Mouse (Mus musculus) intestine, postnatal 0 days (tissue): ENCODE results near the gene Baz1a. TPM values are rescaled to one million over a fixed set of nuclear protein-coding genes. Genes with fewer than 3 reads are reported as not detected.
A peak's percentile ranks its signal among the peaks of the same experiment; 100 is the strongest.

Source experiments
- ATAC-seq: fragments of 200-750 bp; cut with Nextera tagmentation; 2 replicates; pipeline ENCODE4 v1.8.0; 2017; ENCODE audit warnings: mild to moderate bottlenecking, moderate TSS enrichment, moderate library complexity
- H3K27ac ChIP-seq: fragments of 300-500 bp; sonication (generic); 2 replicates; pipeline ENCODE4 v1.5.1; 2014; ENCODE audit warnings: mild to moderate bottlenecking, low read depth, low read length, moderate library complexity
- H3K27me3 ChIP-seq: fragments of 300-500 bp; sonication (generic); replicated peaks from 2 replicates; pipeline ENCODE4 v1.6.1; 2014; ENCODE audit warnings: low read length, mixed read lengths; ENCODE audit not compliant: control insufficient read depth, insufficient read depth
- H3K36me3 ChIP-seq: fragments of 300-500 bp; sonication (generic); 2 replicates; pipeline ENCODE4 v1.6.1; 2014; ENCODE audit warnings: mild to moderate bottlenecking, moderate library complexity; ENCODE audit not compliant: control insufficient read depth, insufficient read depth
- H3K4me1 ChIP-seq: fragments of 300-500 bp; sonication (generic); replicated peaks from 2 replicates; pipeline ENCODE4 v1.6.1; 2014; ENCODE audit warnings: antibody characterized with exemption, low read length, mixed read lengths; ENCODE audit not compliant: control insufficient read depth, insufficient read depth
- H3K4me2 ChIP-seq: fragments of 300-500 bp; sonication (generic); replicated peaks from 2 replicates; pipeline ENCODE4 v1.6.1; 2014; ENCODE audit warnings: low read depth, mild to moderate bottlenecking, moderate library complexity
- H3K4me3 ChIP-seq: fragments of 300-500 bp; sonication (generic); 2 replicates; pipeline ENCODE4 v1.5.1; 2014; ENCODE audit warnings: low read depth, low read length
- H3K9ac ChIP-seq: fragments of 300-500 bp; sonication (generic); 2 replicates; pipeline ENCODE4 v1.6.1; 2014; ENCODE audit warnings: mild to moderate bottlenecking, low read depth, low read length
- H3K9me3 ChIP-seq: fragments of 300-500 bp; sonication (generic); 2 replicates; pipeline ENCODE4 v1.6.1; 2016; ENCODE audit warnings: mixed run types; ENCODE audit not compliant: control insufficient read depth
- CTCF ChIP-seq: sonication (generic); IDR thresholded peaks from 2 replicates; pipeline ENCODE4 v1.5.1; 2016; ENCODE audit warnings: low read depth, mild to moderate bottlenecking, control low read depth, antibody characterized with exemption, moderate library complexity
- WGBS: fragments of 180-500 bp; shearing (Covaris S2); extraction: QIAGEN DNeasy Blood & Tissue Kit; methylation state at CpG from one replicate; pipeline ENCODE4 v1.1.7; 2014; 5-methylcytosine and 5-hydroxymethylcytosine counted together
- polyA plus RNA-seq: library from polyadenylated mRNA; unstranded; fragments of >200 nt; fragmentation: Nextera tagmentation; extraction: Ambion mirVana; gene quantifications from 2 replicates; pipeline ENCODE4 v1.2.1, GENCODE M21; 2015

Baz1a gene
- polyA plus RNA-seq, 1 experiment from 2014 or later, result 15.3 TPM

DNA sequence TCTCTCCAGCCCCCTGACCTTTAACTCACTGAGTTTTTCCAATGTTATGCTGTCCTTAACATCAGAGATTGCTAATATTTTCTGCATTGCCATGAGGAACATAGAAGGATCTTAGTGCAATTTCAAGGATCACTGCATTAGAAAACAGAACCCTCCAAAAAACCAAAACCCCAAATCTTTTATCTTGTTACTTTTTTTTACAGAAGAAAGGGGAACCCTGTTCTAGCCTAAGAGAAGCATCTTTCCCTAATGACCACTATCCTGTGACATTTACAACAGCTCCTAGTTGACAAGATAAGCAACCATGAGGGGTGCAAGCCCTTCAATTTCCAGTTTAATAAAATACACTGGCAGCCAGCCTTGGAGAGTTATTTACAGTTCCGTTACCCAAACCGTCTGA lies 42.6 kb upstream of the Baz1a start:
- no peaks in the 10 kb centered on the region for H3K9me3 ChIP-seq
- no peak for TF ChIP-seq CTCF
- H3K27ac ChIP-seq, result no peak overlapping the region
- H3K4me1 ChIP-seq, result no peaks in the 10 kb centered on the region
- no peaks in the 10 kb centered on the region for H3K27me3 ChIP-seq
- WGBS, result 62% methylated on average over 2 of the region's 2 CpGs
- no peak overlapping the region for H3K9ac ChIP-seq
- no peak overlapping the region for H3K4me2 ChIP-seq
- no peak overlapping the region for H3K4me3 ChIP-seq
- ATAC-seq, result no peak
- peaks cover 9% of the 10 kb centered on the region for H3K36me3 ChIP-seq

DNA sequence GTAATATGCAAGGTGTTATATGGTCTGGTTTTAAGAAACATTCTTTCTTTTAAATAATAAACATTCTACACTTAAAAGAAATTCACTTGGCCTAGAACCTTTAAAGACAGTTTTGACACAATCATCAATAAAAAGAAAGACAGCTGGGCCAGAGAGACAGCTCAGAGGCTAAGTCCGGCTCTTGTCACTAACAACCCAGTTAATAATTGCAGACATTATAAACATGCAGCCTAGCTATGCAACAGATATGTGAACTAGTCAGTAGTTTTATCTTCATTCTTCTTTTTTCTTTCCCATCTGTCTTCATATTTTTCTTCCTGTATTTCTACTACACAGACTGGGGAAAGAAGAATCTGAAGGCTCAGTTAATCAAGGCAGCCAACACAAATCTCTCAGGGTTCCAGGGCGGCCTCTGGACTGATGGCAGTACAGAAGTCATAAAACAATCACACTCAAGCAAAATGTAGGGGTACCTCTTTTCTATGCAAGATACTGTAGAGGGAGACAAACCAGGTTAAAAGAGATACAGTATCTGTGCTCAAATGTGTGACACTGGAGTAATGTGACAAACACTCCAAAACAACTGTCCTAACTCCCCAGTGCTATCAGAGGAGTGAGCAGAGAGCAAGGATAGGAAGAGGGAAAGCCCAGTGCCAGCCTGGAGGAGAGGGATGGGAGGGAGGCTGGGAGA lies 40.5 kb upstream of the Baz1a start:
- H3K4me2 ChIP-seq, result no peak overlapping the region
- no peak overlapping the region for H3K27ac ChIP-seq
- no peak overlapping the region for H3K4me3 ChIP-seq
- WGBS, result 28% methylated on average over 2 of the region's 2 CpGs
- no peaks in the 10 kb centered on the region for H3K4me1 ChIP-seq
- peaks cover 12% of the 10 kb centered on the region for H3K36me3 ChIP-seq
- ATAC-seq, result peak; percentile 10; the same call in 1 of the 2 replicates
- no peaks in the 10 kb centered on the region for H3K9me3 ChIP-seq
- TF ChIP-seq CTCF, result 0 out of 2 replicates have a peak, but pooled peaks have one; percentile 24
- H3K9ac ChIP-seq, result no peak overlapping the region
- H3K27me3 ChIP-seq, result no peaks in the 10 kb centered on the region

DNA sequence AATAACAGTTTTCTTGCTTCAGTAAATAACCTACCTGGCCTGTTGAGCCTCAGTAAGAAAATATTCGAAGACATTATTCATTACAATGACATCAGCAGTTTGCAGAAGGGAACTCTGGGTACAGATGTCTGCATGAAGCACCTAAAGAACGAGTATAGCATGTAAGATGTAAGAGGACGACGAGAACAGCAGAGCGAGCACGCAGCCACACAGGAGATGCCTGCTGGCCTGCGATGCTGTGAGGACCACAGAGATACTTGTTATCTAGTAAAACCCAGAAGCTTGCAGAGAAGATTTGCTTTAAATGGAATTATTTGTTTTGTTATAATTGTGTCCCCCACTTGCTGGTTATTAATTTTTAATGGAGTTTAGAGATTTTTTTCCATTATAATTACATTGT lies 39.1 kb upstream of the Baz1a start:
- no peak for TF ChIP-seq CTCF
- Histone ChIP-seq H3K9me3 (no peaks in the 10 kb centered on the region), H3K36me3 (peaks cover 3% of the 10 kb centered on the region), H3K4me1 (no peaks in the 10 kb centered on the region), H3K9ac (no peak overlapping the region), H3K4me2 (no peak overlapping the region), H3K27ac (no peak overlapping the region), H3K27me3 (no peaks in the 10 kb centered on the region), H3K4me3 (no peak overlapping the region)
- 94% methylated on average over 7 of the region's 7 CpGs for WGBS
- ATAC-seq, result no peak

DNA sequence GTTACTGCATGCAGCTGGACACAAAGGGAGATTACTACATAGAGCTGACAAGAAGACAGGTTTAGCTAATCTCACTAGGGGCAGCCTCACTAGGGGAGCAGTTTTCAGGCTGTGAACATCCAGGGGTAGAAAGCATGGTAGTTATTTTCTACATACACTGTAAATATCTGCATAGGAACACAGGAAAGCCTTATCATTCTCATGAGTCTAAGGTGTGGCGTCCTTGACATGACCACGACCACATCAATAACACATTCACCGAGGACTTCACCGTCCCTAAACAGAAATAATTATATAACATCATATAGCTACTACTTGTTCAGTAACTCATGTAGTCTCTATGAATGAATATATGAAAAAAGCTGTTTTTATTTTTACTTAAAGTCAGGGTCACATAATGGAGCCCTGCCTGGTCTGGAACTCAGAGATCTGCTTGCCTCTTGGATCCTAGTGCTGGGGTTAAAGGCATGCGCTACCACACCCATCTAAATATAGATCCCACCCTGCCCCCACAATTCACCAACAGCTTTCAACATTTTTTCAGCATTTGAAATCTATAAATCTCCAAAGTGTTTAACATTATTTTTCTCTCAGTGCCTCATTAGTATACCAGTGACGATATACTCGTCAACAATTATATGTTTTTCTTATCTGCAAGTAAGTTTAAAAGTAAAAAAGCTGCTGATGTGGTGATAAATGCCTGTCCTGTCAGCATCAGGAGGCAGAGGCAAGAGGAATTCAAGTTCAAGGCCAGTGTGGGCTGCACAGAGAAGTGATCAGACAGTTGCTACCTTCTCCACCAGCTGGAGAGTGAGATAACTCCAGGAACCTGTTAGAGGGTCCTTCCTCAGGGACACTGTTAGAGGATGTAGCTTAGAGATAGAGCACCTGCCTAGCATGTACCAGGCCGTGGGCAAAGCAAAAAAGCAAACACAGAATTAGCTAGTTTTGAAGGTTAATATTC lies 37.3 kb upstream of the Baz1a start:
- Histone ChIP-seq H3K9me3 (no peaks in the 10 kb centered on the region), H3K36me3 (peaks cover 8% of the 10 kb centered on the region; the same call in 1 of the 2 replicates), H3K4me1 (no peaks in the 10 kb centered on the region), H3K27me3 (no peaks in the 10 kb centered on the region), H3K27ac (no peak overlapping the region), H3K4me3 (no peak overlapping the region), H3K4me2 (no peak overlapping the region), H3K9ac (no peak overlapping the region)
- TF ChIP-seq CTCF, result no peak
- no peak for ATAC-seq
- 79% methylated on average over 8 of the region's 8 CpGs for WGBS

DNA sequence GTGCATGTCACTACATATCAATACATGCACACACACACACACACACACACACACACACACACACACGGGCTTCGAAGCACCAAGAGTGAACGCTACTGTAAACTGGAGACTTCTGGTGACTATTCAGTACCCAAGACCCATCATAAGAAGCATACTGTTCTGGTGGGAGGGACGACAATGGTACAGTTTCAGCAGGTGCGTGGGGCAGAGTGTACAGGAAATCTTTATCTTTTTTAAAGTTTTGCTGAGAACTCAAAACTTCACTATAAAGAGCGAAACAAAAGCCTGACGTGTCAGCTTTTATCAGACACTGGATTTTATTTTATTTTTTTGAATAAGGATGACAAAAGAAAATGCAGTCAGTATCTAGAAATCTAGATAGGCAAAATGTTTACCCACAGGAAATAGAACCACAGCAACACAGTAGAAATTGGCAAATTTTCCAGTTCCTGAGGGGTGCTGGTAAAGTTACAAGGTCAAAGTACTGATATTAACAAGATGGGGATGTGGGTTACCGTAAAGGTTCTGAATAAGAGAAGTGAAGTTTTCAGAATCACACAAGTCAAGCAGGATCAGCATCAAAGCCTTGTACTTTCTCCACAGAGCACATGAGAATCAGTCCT lies 35.7 kb upstream of the Baz1a start:
- ATAC-seq, result no peak
- no peak for TF ChIP-seq CTCF
- WGBS, result 93% methylated on average over 8 of the region's 8 CpGs

DNA sequence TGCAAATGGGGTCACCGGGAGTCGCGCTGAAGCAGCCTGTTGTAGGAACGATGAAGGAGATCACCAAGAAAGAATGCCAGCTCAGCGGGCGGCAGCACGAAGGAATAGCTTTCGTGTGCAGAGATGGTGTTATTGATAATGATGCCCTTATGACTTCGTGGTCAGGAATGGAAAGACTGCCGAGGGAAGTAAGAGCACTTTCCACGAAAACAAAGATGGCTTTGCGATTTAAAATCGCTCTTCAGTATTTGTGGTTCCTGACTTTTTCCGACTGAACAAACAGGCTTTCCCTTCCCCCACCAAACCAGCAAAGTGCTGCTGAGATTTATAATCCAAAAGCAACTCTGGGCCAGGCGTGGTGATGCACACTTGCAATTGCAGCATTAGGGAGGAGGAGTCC lies 26.9 kb upstream of the Baz1a start:
- WGBS, result 77% methylated on average over 15 of the region's 15 CpGs
- Histone ChIP-seq H3K4me1 (no peaks in the 10 kb centered on the region), H3K9me3 (no peaks in the 10 kb centered on the region), H3K4me3 (no peak overlapping the region), H3K36me3 (peaks cover 8% of the 10 kb centered on the region; the same call in 1 of the 2 replicates), H3K9ac (no peak overlapping the region), H3K4me2 (no peak overlapping the region), H3K27me3 (no peaks in the 10 kb centered on the region), H3K27ac (no peak overlapping the region)
- TF ChIP-seq CTCF, result no peak
- ATAC-seq, result no peak

More for the DNA sequence above, 35.7 kb upstream of the Baz1a start:
- Histone ChIP-seq H3K27ac (no peak overlapping the region), H3K4me3 (no peak overlapping the region), H3K4me1 (no peaks in the 10 kb centered on the region), H3K9ac (no peak overlapping the region), H3K36me3 (peaks cover 8% of the 10 kb centered on the region; the same call in 1 of the 2 replicates), H3K4me2 (no peak overlapping the region), H3K27me3 (no peaks in the 10 kb centered on the region), H3K9me3 (no peaks in the 10 kb centered on the region)
